Mouse (Mus musculus): ENCODE data around the gene Cyp8b1.

- TF ChIP-seq CTCF (IDR thresholded peaks at IDR 0.05; ENCODE audit: borderline replicate concordance, extremely low read depth, insufficient read depth, insufficient read length) (no peak), POLR2A (IDR thresholded peaks at IDR 0.05; ENCODE audit: borderline replicate concordance, extremely low read depth, insufficient read depth, insufficient read length, poor library complexity, severe bottlenecking) (no peak)
Observed at GRCm38 (mm10) chr9:121914226-121914757, 1.8 kb downstream of the Cyp8b1 start.

All from brain, embryonic 14.5 days (tissue).